Mouse (Mus musculus): ENCODE measurements at regions not wholly inside any gene's neighbourhood (a gene's known extent, or its start where the extent isn't known, plus 50 kb on each side); places are given as distances from the start of the nearest gene placed in this dataset.
A peak's percentile ranks its signal among the peaks of the same experiment; 100 is the strongest.

GRCm38 (mm10) chr3:104571935-104572631, 60.4 kb upstream of the Lrig2 start:
- Histone ChIP-seq H3K27ac (ENCODE audit: low read depth, low read length) (no peak overlapping the region), H3K4me1 (ENCODE audit: control insufficient read depth, insufficient read depth, low read length) (no peaks in the 10 kb centered on the region), H3K9me3 (replicated peaks; ENCODE audit: control insufficient read depth, low read length) (no peaks in the 10 kb centered on the region), H3K9ac (ENCODE audit: low read depth, low read length) (no peak overlapping the region), H3K4me2 (no peak overlapping the region), H3K4me3 (ENCODE audit: low read depth, low read length) (no peak overlapping the region), H3K36me3 (ENCODE audit: control insufficient read depth, insufficient read depth, low read length) (no peaks in the 10 kb centered on the region), H3K27me3 (ENCODE audit: control insufficient read depth, insufficient read depth, low read length) (no peaks in the 10 kb centered on the region)
- ATAC-seq (replicated peaks; ENCODE audit: insufficient number of reproducible peaks, low FRiP score, low TSS enrichment), result no peak
- 76% methylated on average over 10 of the region's 10 CpGs for WGBS (ENCODE audit: insufficient replicate concordance)

GRCm38 (mm10) chr3:104565423-104566230, 53.9 kb upstream of the Lrig2 start:
- no peaks in the 10 kb centered on the region for H3K27me3 ChIP-seq (ENCODE audit: control insufficient read depth, insufficient read depth, low read length)
- no peaks in the 10 kb centered on the region for H3K9me3 ChIP-seq (replicated peaks; ENCODE audit: control insufficient read depth, low read length)
- peak overlapping the region; percentile 43; the same call in 1 of the 2 replicates for H3K9ac ChIP-seq (ENCODE audit: low read depth, low read length)
- H3K4me3 ChIP-seq (ENCODE audit: low read depth, low read length), result no peak overlapping the region
- no peak for ATAC-seq (replicated peaks; ENCODE audit: insufficient number of reproducible peaks, low FRiP score, low TSS enrichment)
- H3K36me3 ChIP-seq (ENCODE audit: control insufficient read depth, insufficient read depth, low read length), result no peaks in the 10 kb centered on the region
- WGBS (ENCODE audit: insufficient replicate concordance), result 34% methylated on average over 13 of the region's 13 CpGs
- H3K27ac ChIP-seq (ENCODE audit: low read depth, low read length), result peak overlapping the region; percentile 70
- peaks cover 9% of the 10 kb centered on the region for H3K4me1 ChIP-seq (ENCODE audit: control insufficient read depth, insufficient read depth, low read length)
- H3K4me2 ChIP-seq, result peak overlapping the region; percentile 40; the same call in 1 of the 2 replicates

GRCm38 (mm10) chr3:104564857-104565256, 53.1 kb upstream of the Lrig2 start:
- H3K4me2 ChIP-seq, result no peak overlapping the region
- WGBS (ENCODE audit: insufficient replicate concordance), result 41% methylated on average over 2 of the region's 2 CpGs
- peak overlapping the region; percentile 70; the same call in 1 of the 2 replicates for H3K27ac ChIP-seq (ENCODE audit: low read depth, low read length)
- no peaks in the 10 kb centered on the region for H3K9me3 ChIP-seq (replicated peaks; ENCODE audit: control insufficient read depth, low read length)
- no peaks in the 10 kb centered on the region for H3K36me3 ChIP-seq (ENCODE audit: control insufficient read depth, insufficient read depth, low read length)
- no peaks in the 10 kb centered on the region for H3K27me3 ChIP-seq (ENCODE audit: control insufficient read depth, insufficient read depth, low read length)
- H3K9ac ChIP-seq (ENCODE audit: low read depth, low read length), result no peak overlapping the region
- H3K4me3 ChIP-seq (ENCODE audit: low read depth, low read length), result no peak overlapping the region
- H3K4me1 ChIP-seq (ENCODE audit: control insufficient read depth, insufficient read depth, low read length), result peaks cover 9% of the 10 kb centered on the region
- no peak for ATAC-seq (replicated peaks; ENCODE audit: insufficient number of reproducible peaks, low FRiP score, low TSS enrichment)

- ATAC-seq (replicated peaks; ENCODE audit: insufficient number of reproducible peaks, low FRiP score, low TSS enrichment), result no peak
- Histone ChIP-seq H3K36me3 (ENCODE audit: control insufficient read depth, insufficient read depth, low read length) (no peaks in the 10 kb centered on the region), H3K9ac (ENCODE audit: low read depth, low read length) (no peak overlapping the region), H3K4me1 (ENCODE audit: control insufficient read depth, insufficient read depth, low read length) (peaks cover 9% of the 10 kb centered on the region), H3K27ac (ENCODE audit: low read depth, low read length) (no peak overlapping the region), H3K4me3 (ENCODE audit: low read depth, low read length) (no peak overlapping the region), H3K27me3 (ENCODE audit: control insufficient read depth, insufficient read depth, low read length) (no peaks in the 10 kb centered on the region), H3K9me3 (replicated peaks; ENCODE audit: control insufficient read depth, low read length) (no peaks in the 10 kb centered on the region; the same call in 1 of the 2 replicates), H3K4me2 (no peak overlapping the region)
- 24% methylated on average over 4 of the region's 4 CpGs for WGBS (ENCODE audit: insufficient replicate concordance)
These were observed 49.8 kb upstream of the Lrig2 start for GRCm38 (mm10) chr3:104561567-104561966.
